Mouse (Mus musculus) ES-Bruce4 (cell line): ENCODE measurements around the gene Map7d3.

Source experiments
- CTCF ChIP-seq: IDR thresholded peaks from one replicate; pipeline ENCODE4 v1.8.1; 2011; ENCODE audit warnings: low read depth, low read length
- POLR2A ChIP-seq: IDR thresholded peaks from one replicate; pipeline ENCODE4 v1.8.1; 2011; ENCODE audit warnings: low read length; ENCODE audit not compliant: insufficient read depth

GRCm38 (mm10) chrX:56869863-56870262 is 47.7 kb upstream of the Map7d3 start, which contains the start of gene Adgrg4:
- no peak for TF ChIP-seq CTCF
- no peak for TF ChIP-seq POLR2A
